ENCODE assay signal across 23 mouse cellular contexts in the genomic region with DNA sequence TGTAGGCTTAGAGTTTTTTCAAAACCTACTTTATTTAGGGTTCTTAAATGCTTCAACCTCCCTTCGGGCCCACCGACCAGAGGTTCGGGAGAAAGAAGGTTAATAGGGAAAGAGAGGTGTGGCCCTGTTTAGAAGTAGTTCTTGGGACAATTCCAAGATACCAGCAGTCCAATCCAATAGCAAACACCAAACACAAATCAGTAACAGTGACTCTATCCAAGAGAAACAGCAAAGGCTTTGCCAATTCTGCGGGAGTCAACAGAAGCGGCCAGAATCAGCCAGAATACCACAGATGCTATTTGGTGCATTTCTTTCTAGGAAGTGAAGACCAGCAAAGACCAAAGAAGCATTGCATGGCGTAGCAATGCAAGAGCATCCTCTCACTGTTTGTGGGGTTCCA.
"Had no signal": no experiment of that assay in that cellular context is flagged by ENCODE, and none has a peak within 500 bp of the region (broad histone marks: within the 10 kb centered on the region; RNA-seq: fewer than 3 reads in every experiment).

No protein-coding gene starts in this region.

- H3K9ac ChIP-seq: kidney, embryonic 15.5 days; limb, embryonic 12.5 days; limb, embryonic 15.5 days; liver, embryonic 12.5 days; liver, embryonic 15.5 days; lung, embryonic 14.5 days; neural tube, embryonic 12.5 days; neural tube, embryonic 15.5 days; stomach, embryonic 15.5 days had no signal

- H3K9me3 ChIP-seq: kidney, embryonic 15.5 days; limb, embryonic 15.5 days; liver, embryonic 12.5 days; liver, embryonic 15.5 days; neural tube, embryonic 12.5 days; neural tube, embryonic 15.5 days; stomach, embryonic 15.5 days had no signal

- H3K36me3 ChIP-seq: kidney, embryonic 15.5 days; limb, embryonic 12.5 days; limb, embryonic 15.5 days; liver, embryonic 12.5 days; liver, embryonic 15.5 days; neural tube, embryonic 12.5 days; neural tube, embryonic 15.5 days; stomach, embryonic 15.5 days had no signal

- H3K27me3 ChIP-seq: kidney, embryonic 15.5 days; limb, embryonic 12.5 days; limb, embryonic 15.5 days; liver, embryonic 12.5 days; liver, embryonic 15.5 days; neural tube, embryonic 12.5 days; neural tube, embryonic 15.5 days; stomach, embryonic 15.5 days had no signal

- H3K27ac ChIP-seq: kidney, embryonic 15.5 days; limb, embryonic 12.5 days; limb, embryonic 15.5 days; liver, embryonic 12.5 days; liver, embryonic 15.5 days; neural tube, embryonic 12.5 days; neural tube, embryonic 15.5 days; stomach, embryonic 15.5 days had no signal

- H3K4me3 ChIP-seq: kidney, embryonic 15.5 days; limb, embryonic 12.5 days; limb, embryonic 15.5 days; liver, embryonic 12.5 days; liver, embryonic 15.5 days; megakaryocyte, embryonic 14.5 days; neural tube, embryonic 12.5 days; neural tube, embryonic 15.5 days; stomach, embryonic 15.5 days had no signal

- DNase-seq: kidney, adult 8-10 months; kidney, postnatal 10 days; kidney, postnatal 36 days; left cerebral cortex, postnatal 4 days; lung, embryonic 14.5 days; midbrain, embryonic 14.5 days; right cerebral cortex, adult 18-20 months; right cerebral cortex, postnatal 14 days; right cerebral cortex, postnatal 4 days; spleen, adult 18-20 months; thymus, adult 18-20 months; thymus, postnatal 36 days had no signal

- H3K4me1 ChIP-seq: liver, embryonic 15.5 days had no signal

- ATAC-seq: liver, embryonic 12.5 days; lung, postnatal 0 days had no signal

- H3K4me2 ChIP-seq: kidney, embryonic 15.5 days; limb, embryonic 12.5 days; limb, embryonic 15.5 days; liver, embryonic 12.5 days; liver, embryonic 15.5 days; lung, embryonic 14.5 days; midbrain, embryonic 11.5 days; neural tube, embryonic 12.5 days; neural tube, embryonic 15.5 days; stomach, embryonic 15.5 days had no signal
